Mouse (Mus musculus) c-Kit-positive CD71-positive TER-119-negative erythroid progenitor cells, embryonic 14.5 days (primary cell): ENCODE measurements around the gene Aox3.

Experiments
- DNase-seq: peaks from one replicate; pipeline ENCODE4 v3.0.0-alpha.2; 2013; ENCODE audit warnings: low read depth

Gene Aox3

GRCm38 (mm10) chr1:58198386-58198785, 85.5 kb downstream of the Aox3 start:
- DNase-seq: no peak

DNA sequence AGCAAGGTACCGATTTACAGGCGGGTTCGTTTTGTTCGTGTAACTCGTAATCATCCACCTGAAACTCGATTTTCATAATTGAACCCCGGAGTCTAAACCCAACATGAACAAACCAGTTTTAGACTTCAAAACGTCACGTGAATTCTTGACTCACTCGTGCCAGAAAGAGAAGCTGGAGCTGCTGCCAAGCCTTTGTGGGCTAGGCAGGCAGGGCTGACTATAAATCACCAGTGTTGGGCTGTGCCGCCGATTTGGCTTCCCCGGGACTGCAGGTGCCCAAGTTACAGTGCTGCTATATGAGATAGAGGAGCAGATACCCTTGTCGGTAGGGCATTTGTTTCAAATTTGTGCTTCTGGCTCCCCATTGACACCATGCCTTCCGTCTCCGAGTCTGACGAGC, 97.3 kb downstream of the Aox3 start, which contains the start of gene Aox4:
Gene Aox4 (plus strand): TSS at position 195 of the 400 bp plus-strand sequence.
- DNase-seq: no peak

DNA sequence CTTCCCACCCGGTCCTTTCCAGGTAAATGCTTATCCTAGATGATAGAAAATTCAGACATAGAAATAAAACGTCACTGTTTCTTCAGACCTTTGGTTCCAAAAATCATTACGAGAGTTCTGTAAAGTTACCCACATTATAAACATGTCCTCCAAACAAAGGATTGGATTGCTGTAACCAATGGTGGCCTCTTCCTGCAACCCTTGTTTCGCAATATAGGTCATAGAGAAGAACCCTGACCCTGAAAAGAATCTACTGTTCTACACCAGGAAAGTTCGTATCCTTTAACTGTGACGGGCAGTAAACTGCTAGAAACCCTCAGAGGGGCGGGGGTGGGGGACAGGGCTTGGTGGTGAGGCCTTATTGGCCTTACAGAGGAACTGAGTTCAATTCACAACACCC, 99.9 kb downstream of the Aox3 start:
- DNase-seq: no peak

DNA sequence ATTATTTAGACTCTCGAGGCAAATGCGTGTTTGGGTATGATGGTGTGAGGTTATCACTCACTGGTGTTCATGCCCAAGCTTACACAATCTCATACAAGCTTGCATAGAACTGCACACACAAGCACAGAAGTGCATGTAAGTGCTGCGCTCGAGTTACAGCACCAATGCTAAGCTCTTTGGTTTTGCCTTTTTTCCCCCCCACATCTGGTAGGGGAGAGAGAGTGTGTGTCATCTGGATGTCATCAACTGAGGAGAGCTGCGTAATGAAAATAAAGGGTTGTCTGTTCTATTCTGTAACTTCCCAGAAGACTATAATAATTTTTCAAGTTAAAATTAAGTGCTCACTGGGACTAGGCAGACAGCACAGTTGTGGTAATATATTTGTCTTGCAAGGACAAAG, 100.9 kb downstream of the Aox3 start:
- DNase-seq: no peak

GRCm38 (mm10) chr1:58215353-58215752, 102.4 kb downstream of the Aox3 start:
- DNase-seq: no peak

GRCm38 (mm10) chr1:58215956-58216532, 103.1 kb downstream of the Aox3 start:
- DNase-seq: no peak

DNA sequence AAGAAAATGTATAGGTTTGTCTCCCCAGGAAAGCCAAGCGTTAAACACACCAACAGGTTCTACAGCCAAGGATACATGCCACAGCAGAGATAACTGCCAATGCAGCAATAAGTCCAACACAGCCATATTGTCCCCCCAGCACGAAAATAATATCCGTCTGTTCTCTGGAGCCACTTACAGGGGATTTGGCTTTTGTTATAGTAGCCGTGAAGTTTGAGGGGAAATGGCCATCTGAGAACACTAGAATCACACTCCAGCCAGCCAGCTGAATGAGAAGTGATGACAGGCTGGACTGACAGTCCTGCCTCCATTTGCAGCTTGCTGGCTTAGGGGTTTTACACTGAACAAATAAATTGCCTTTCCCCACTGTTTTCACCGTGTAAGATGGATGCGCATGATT, 108.1 kb downstream of the Aox3 start:
- no peak for DNase-seq

DNA sequence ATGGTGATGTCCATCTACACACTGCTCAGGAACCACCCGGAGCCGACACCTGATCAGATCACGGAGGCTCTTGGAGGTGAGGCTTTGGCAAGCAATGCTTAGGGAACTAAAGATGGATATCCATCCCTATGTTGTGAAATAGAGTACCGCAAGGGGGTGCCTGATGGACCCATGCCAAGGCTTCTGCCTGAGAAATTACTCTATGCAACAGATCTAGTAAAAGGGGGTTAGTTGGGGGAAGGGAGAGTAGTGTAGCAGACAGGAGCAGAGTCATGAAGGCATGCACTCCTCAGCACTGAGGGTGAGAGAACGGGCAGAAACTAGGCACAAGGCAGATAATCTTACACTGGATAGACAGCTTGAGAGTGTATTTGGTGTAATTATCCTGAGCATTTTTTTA, 108.9 kb downstream of the Aox3 start:
- DNase-seq: no peak

DNA sequence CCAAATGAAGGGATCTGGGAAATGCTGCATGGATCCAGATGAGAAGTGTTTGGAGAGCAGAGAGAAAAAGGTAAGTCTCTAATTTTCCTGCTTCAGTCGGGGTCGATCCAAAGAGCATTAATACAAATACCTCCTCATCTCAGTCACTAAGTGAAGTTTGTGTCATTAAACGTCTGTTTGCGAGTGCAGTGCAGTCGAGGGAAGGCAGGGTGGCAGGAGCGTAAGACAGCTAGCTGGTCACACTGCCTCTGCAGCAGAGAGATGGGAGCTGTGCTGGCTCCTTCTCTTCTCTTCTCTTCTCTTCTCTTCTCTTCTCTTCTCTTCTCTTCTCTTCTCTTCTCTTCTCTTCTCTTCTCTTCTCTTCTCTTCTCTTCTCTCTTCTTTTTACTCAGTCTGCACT, 115.2 kb downstream of the Aox3 start:
- no peak for DNase-seq

- no peak for DNase-seq
Observed at GRCm38 (mm10) chr1:58228916-58229315, 116.0 kb downstream of the Aox3 start.

DNA sequence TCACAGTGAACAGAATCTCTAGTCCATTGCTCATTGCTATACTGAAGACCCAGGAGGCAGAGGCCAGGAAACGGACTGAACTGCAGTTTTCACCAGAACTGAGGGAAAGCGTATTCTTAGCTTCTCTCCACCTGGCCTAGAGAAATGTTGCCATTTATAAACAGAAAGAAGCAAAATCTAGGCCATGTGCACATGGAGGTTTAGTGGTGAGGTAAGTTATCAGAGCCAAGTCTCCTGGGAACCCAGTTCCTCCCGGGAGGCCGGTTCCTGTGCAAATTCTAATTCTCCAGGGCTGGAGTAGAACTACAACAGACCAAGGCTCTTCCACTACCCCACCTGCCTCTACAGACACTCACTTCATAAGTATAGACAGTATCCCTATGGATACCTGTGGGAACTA, 116.8 kb downstream of the Aox3 start:
- no peak for DNase-seq

DNA sequence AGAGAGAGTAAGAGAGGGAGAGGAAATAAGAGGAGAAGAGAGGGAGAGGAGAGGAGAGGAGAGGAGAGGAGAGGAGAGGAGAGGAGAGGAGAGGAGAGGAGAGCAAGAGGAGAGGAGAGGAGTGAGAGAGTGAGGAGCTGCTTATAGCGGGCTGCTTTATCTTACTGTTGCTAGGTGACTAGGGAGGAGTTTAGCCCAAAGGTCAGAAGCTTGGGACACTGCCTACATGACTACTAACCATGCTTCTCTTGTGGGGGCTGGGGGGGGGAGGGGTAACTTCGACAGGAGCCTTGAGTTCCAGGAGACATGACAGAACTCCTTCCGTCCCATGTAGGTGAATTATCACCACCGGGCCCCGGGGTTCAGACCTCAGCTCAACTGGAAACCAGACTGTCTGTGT, 117.6 kb downstream of the Aox3 start:
- DNase-seq: no peak

- no peak for DNase-seq
Observed at GRCm38 (mm10) chr1:58235405-58235804, 122.5 kb downstream of the Aox3 start.

GRCm38 (mm10) chr1:58237527-58238299, 124.8 kb downstream of the Aox3 start:
- DNase-seq: no peak

DNA sequence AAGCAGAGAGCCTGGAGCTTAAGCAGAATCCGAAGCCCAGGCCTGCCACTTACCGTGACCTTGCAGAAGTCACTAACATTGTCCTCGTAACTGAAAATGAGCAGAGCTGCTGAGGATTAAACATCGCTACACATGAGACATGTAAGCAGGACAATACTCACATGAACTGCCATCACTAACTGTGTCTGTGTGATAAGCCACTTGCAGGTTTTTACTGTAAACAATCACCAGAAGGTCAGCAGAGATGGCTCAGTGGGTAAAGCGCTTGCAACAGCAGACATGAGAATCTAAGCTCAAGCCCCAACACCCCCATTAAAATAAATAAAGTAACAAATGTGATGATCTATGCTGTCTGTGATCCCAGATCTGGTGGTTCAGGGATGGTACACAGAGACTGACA, 125.5 kb downstream of the Aox3 start:
- no peak for DNase-seq

DNA sequence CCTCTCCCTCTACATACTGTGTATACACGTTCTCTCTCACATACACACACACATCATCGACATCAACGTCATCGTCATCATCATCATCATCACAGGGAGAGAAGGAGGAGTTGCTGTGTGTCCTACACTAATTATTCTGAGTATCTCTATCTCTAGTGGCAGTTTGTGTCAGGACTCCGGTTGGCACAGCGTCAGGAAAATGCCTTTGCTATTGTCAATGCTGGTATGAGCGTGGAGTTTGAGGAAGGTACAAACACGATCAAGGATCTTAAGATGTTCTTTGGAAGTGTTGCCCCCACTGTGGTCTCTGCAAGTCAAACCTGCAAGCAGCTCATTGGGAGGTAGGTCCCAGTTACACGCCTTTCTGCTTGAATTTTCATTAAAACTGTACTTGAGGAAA, 126.0 kb downstream of the Aox3 start:
- no peak for DNase-seq

DNA sequence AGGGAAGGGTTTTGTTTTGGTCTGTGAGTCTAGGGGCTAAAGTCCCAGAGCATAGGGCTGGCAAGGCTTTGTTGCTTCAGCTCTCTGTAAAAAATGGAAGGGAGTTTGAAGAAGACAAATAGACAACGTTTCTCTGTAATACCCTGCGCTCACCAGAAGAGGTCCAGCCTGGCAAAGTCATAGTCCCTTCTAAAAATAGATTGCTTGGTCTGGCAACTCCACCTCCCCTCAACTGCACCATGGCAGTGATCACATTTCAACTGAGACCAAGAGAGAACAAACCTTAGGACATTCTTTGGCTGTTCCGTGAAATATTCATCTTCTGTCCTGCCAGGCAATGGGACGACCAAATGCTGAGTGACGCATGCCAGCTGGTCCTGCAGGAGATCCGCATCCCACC, 127.4 kb downstream of the Aox3 start:
- DNase-seq: no peak

- DNase-seq: no peak
Observed at GRCm38 (mm10) chr1:58244487-58244886, 131.6 kb downstream of the Aox3 start.

GRCm38 (mm10) chr1:58248518-58248917, 135.6 kb downstream of the Aox3 start:
- no peak for DNase-seq
